Mouse (Mus musculus): Measurements from ENCODE around the gene Mcm3. TPM values are rescaled to one million over a fixed set of nuclear protein-coding genes. Genes with fewer than 3 reads are reported as not detected.
A peak's percentile ranks its signal among the peaks of the same experiment; 100 is the strongest.
"Not testable (repeated sequence)": the region's sequence is repeated elsewhere in the genome, so short reads cannot be mapped to it uniquely, and the experiment has no call there.

Gene Mcm3
- total RNA-seq, 2 experiments from 2014 or later: 306 to 673 TPM

GRCm38 (mm10) chr1:20814521-20814920 is 5.6 kb downstream of the Mcm3 start:
- ATAC-seq (replicated peaks; ENCODE audit: poor library complexity): no peak

DNA sequence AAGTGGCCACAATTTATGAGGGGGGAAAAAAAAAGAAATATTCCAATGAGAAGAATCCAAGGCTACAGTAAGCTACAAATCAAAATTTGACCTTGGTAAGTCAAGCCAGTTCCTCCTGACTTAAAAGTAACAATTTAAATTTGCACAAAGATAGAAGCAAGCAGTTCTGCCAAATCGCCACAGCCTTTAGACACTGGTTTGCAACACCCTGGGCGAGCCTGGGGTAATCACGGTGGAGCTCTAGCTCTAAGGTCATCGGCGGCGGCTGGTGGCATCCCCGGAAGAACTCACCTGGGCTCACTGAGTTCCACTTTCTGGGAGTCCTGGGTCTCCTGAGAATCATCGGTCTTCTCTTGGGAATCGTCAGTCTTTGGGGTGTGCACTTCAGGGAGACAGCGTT is 15.6 kb downstream of the Mcm3 start:
- ATAC-seq (replicated peaks; ENCODE audit: poor library complexity): no peak

GRCm38 (mm10) chr1:20801682-20802390 is 18.3 kb downstream of the Mcm3 start:
- ATAC-seq (replicated peaks; ENCODE audit: poor library complexity): peak; percentile 43

GRCm38 (mm10) chr1:20801275-20801674 is 18.8 kb downstream of the Mcm3 start:
- ATAC-seq (replicated peaks; ENCODE audit: poor library complexity): no peak

DNA sequence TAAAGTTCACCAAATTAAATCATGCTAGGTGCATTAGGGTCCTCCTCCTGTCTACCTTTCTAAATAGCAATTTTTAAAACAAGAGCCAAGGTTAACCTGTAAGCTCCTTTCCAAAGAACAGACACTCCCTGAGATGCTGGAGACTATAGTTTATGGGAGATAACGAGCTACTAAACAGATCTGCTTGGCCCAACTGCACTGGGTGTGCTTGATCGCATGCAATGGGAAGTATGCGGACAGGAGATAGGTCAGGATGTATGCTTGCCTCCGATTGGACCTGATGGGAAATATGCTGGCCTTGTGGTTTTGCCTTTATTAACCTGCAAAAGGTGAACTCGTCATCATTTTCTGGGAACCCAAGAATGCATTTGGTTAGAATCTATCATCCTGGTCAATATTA is 24.9 kb downstream of the Mcm3 start:
- ATAC-seq (replicated peaks; ENCODE audit: poor library complexity): no peak

- no peak for ATAC-seq (replicated peaks; ENCODE audit: poor library complexity)
Measured at GRCm38 (mm10) chr1:20794760-20795159, 25.4 kb downstream of the Mcm3 start.

- no peak for ATAC-seq (replicated peaks; ENCODE audit: poor library complexity)
Measured at GRCm38 (mm10) chr1:20791414-20791813, 28.7 kb downstream of the Mcm3 start.

- not testable (repeated sequence) for ATAC-seq (replicated peaks; ENCODE audit: poor library complexity)
Measured at GRCm38 (mm10) chr1:20790517-20790916, 29.6 kb downstream of the Mcm3 start, which contains the start of gene Il17f. Gene Il17f, minus strand, starts transcription at chr1:20790617.

- ATAC-seq (replicated peaks; ENCODE audit: poor library complexity): no peak
Measured at GRCm38 (mm10) chr1:20788419-20788818, 31.7 kb downstream of the Mcm3 start.

DNA sequence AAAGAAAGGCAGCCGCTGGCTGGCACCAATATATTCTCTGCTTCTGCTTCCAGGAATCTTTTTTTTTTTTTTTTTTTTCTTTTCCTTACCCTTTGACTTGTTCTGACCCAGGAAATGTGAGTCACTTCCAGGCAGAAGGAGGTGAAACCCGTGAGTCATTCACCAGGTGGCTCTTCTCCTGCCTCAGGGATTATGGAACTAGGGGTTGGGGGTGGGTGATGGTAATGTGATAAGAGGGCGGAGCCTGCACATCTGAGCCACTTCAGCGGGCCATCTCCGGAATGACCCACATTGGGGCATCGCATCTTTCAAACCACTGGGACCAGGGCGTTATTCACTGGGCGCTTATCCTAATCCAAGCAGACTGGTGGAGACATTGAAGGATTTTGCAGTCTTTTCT is 33.1 kb downstream of the Mcm3 start:
- ATAC-seq (replicated peaks; ENCODE audit: poor library complexity): no peak

- no peak for ATAC-seq (replicated peaks; ENCODE audit: poor library complexity)
Measured at GRCm38 (mm10) chr1:20778366-20778765, 41.7 kb downstream of the Mcm3 start.

DNA sequence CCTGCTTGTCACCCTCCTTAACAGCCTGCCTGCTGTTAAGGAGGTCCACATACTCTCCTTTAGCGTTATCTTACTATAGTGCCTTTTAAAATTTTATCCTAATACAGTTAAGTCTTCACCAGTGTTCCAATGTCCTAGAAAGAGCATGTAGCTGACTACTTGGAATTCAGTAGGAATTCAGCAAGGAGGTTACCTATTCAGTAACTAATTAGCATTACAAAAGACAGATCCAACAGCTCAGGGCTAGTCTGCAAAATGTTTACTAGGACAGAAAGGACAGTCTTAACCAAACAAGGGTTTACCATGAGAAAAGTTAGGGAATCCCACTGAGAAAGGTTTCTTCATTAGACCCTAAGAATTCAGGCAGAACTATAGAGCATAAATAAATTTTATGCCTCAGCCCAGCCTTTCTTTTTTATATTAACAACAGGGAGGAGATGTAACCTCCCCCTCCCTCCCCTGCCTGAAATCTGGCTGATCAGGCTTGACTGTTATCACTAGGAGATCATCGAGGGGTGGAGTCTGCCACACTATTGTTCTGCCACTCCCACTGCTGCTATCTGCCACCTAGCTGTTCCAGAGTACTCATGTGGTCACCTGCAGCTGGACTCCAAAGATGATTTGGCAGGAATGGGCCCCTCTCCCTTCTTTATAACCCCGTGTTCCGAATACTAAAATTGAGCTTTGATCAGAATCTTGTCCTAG is 45.9 kb downstream of the Mcm3 start:
- ATAC-seq (replicated peaks; ENCODE audit: poor library complexity): not testable (repeated sequence)

- no peak for ATAC-seq (replicated peaks; ENCODE audit: poor library complexity)
Measured at GRCm38 (mm10) chr1:20766526-20766925, 53.6 kb downstream of the Mcm3 start.

DNA sequence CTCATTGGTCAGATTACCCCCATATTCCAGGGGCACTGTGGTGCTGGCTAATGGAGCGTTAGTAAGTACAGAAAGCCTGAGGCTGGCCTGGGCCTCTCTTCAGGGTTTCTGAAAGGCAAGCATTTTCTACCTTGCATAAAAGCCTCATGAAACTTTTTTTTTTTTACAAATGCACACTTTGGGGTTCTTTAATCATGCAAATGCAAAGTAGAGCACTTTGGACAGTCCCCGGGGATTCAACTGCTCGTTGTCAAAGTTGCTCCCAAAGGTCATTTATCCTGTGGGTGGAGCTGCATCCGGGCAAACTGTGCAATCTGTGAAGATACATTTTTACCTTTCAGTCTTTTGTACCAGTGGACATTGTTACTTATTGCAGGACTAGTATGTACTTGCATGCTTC is 58.7 kb downstream of the Mcm3 start:
- no peak for ATAC-seq (replicated peaks; ENCODE audit: poor library complexity)

- no peak for ATAC-seq (replicated peaks; ENCODE audit: poor library complexity)
Measured at GRCm38 (mm10) chr1:20760331-20760730, 59.8 kb downstream of the Mcm3 start.

GRCm38 (mm10) chr1:20759799-20760198 is 60.3 kb downstream of the Mcm3 start:
- ATAC-seq (replicated peaks; ENCODE audit: poor library complexity): no peak

GRCm38 (mm10) chr1:20757586-20757985 is 62.5 kb downstream of the Mcm3 start:
- no peak for ATAC-seq (replicated peaks; ENCODE audit: poor library complexity)

DNA sequence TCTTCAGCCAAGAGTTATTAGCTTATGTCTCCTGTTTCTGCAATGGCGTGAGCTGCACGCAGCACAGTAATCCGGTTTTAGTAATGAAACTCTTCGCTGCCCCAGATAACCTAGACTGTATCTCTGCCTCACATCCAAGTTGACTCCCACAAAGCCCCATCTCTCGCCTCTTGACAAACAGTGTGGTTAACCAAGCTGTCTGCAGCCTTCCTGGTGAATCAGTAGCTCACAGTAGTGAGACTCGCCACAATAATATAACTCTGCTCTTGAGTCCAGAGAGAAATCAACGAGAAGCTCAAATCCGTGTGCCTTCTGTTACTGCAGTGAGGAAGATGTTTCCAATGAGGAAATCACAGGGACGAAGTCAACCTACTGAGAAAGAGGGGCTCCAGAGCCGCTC is 65.7 kb downstream of the Mcm3 start:
- ATAC-seq (replicated peaks; ENCODE audit: poor library complexity): peak; percentile 55

All from megakaryocyte progenitor cell, adult 5-6 weeks (primary cell).